Mouse (Mus musculus) cortical plate, adult 2 months (tissue): ENCODE measurements around the gene Strap.
"Not testable (repeated sequence)": the region's sequence is repeated elsewhere in the genome, so short reads cannot be mapped to it uniquely, and the experiment has no call there.

ENCODE experiments used
- CTCF ChIP-seq: fragments of 200-500 bp; IDR thresholded peaks from 2 replicates; pipeline ENCODE4 v1.5.1; 2011; ENCODE audit warnings: mild to moderate bottlenecking, control low read depth, low read length; ENCODE audit not compliant: insufficient read depth; ENCODE audit errors: extremely low read depth
- POLR2A ChIP-seq: fragments of 200-500 bp; IDR thresholded peaks from 2 replicates; pipeline ENCODE4 v1.6.1; 2011; ENCODE audit warnings: mild to moderate bottlenecking, low read length, control low read depth; ENCODE audit not compliant: insufficient read depth; ENCODE audit errors: extremely low read depth

DNA sequence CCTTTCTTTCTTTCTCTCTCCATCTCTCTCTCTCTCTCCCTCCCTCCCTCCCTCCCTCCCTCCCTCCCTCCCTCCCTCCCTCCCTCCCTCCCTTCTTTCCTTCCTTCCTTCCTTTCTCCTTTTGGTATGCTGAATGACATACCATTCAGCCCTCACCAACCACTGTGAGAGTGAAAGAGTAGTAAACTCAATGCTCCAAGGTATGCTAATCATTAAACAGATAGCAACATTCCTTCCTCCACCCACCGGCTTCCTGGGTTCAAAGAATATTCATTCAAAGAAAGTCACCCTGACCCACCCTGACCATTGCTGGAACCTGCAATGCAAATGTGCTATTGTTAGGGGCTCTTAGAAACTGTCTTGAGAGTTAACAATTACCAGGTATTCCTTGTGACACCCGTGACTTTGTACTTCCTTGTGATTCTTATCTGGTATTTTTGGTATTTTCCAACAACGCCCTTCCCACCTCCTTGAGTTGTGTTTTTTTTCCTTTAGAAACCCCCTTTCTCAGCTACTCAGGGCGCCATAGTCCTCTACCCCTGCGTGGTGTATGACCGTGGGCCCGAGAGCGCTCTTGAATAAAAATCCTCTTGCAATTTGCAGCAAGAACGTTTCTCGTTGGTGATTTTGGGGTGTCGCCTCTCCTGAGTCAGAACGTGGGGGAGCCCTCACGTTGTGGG is 26.0 kb upstream of the Strap start:
- not testable (repeated sequence) for TF ChIP-seq POLR2A, CTCF
